Mouse (Mus musculus): ENCODE measurements around the gene Cd2ap. TPM values are rescaled to one million over a fixed set of nuclear protein-coding genes. Genes with fewer than 3 reads are reported as not detected.

The Cd2ap gene
- total and polyA plus RNA-seq, 3 experiments: 8.1 to 35.9 (median 24.2) TPM

GRCm38 (mm10) chr17:42789723-42790122 lies 86.7 kb downstream of the Cd2ap start:
- Histone ChIP-seq H3K36me3 (replicated peaks) (peaks cover 2% of the 10 kb centered on the region), H3K27me3 (ENCODE audit: insufficient read depth, low read length) (no peaks in the 10 kb centered on the region), H3K4me3 (ENCODE audit: low read depth, low read length) (no peak overlapping the region), H3K9me3 (replicated peaks) (no peaks in the 10 kb centered on the region), H3K4me1 (ENCODE audit: insufficient read depth, low read depth, low read length) (no peaks in the 10 kb centered on the region)
- ATAC-seq (ENCODE audit: extremely low read depth, insufficient number of reproducible peaks, low FRiP score, poor library complexity, severe bottlenecking): 0 out of 2 replicates have a peak, but pooled peaks have one; percentile 15
- no peak for DNase-seq (ENCODE audit: low spot score)
- TF ChIP-seq CTCF (IDR thresholded peaks at IDR 0.05; ENCODE audit: low read depth, low read length): no peak
- TF ChIP-seq TAL1 (conservative IDR thresholded peaks at IDR 0.05; ENCODE audit: low read depth, low read length): no peak
- TF ChIP-seq GATA2 (IDR thresholded peaks at IDR 0.05; ENCODE audit: borderline replicate concordance, low read depth, low read length): no peak
- no peak for TF ChIP-seq GATA1 (IDR thresholded peaks at IDR 0.05; ENCODE audit: borderline replicate concordance, low read length)
- no peak for TF ChIP-seq POLR2AphosphoS5 (IDR thresholded peaks at IDR 0.05; ENCODE audit: insufficient replicate concordance, low read depth, low read length)

- H3K4me3 ChIP-seq (ENCODE audit: low read depth, low read length): no peak overlapping the region
- TF ChIP-seq CTCF (IDR thresholded peaks at IDR 0.05; ENCODE audit: low read depth, low read length): no peak
- TF ChIP-seq POLR2AphosphoS5 (IDR thresholded peaks at IDR 0.05; ENCODE audit: insufficient replicate concordance, low read depth, low read length): no peak
- TF ChIP-seq GATA1 (IDR thresholded peaks at IDR 0.05; ENCODE audit: borderline replicate concordance, low read length): no peak
- no peak for TF ChIP-seq GATA2 (IDR thresholded peaks at IDR 0.05; ENCODE audit: borderline replicate concordance, low read depth, low read length)
- no peak for TF ChIP-seq TAL1 (conservative IDR thresholded peaks at IDR 0.05; ENCODE audit: low read depth, low read length)
- DNase-seq (ENCODE audit: low spot score) (no peak), ATAC-seq (ENCODE audit: extremely low read depth, insufficient number of reproducible peaks, low FRiP score, poor library complexity, severe bottlenecking) (no peak)
- no peaks in the 10 kb centered on the region for H3K9me3 ChIP-seq (replicated peaks)
- no peaks in the 10 kb centered on the region for H3K27me3 ChIP-seq (ENCODE audit: insufficient read depth, low read length)
- peaks cover 2% of the 10 kb centered on the region for H3K36me3 ChIP-seq (replicated peaks)
- H3K4me1 ChIP-seq (ENCODE audit: insufficient read depth, low read depth, low read length): no peaks in the 10 kb centered on the region
Measured at GRCm38 (mm10) chr17:42788686-42789453, 87.6 kb downstream of the Cd2ap start.

- ATAC-seq (ENCODE audit: extremely low read depth, insufficient number of reproducible peaks, low FRiP score, poor library complexity, severe bottlenecking) (peak; percentile 60), DNase-seq (ENCODE audit: low spot score) (peak; percentile 6)
- Histone ChIP-seq H3K4me1 (ENCODE audit: insufficient read depth, low read depth, low read length) (no peaks in the 10 kb centered on the region), H3K4me3 (ENCODE audit: low read depth, low read length) (no peak overlapping the region), H3K27me3 (ENCODE audit: insufficient read depth, low read length) (no peaks in the 10 kb centered on the region), H3K9me3 (replicated peaks) (no peaks in the 10 kb centered on the region), H3K36me3 (replicated peaks) (no peaks in the 10 kb centered on the region)
- peak; percentile 51 for TF ChIP-seq CTCF (IDR thresholded peaks at IDR 0.05; ENCODE audit: low read depth, low read length)
- no peak for TF ChIP-seq GATA1 (IDR thresholded peaks at IDR 0.05; ENCODE audit: borderline replicate concordance, low read length)
- no peak for TF ChIP-seq POLR2AphosphoS5 (IDR thresholded peaks at IDR 0.05; ENCODE audit: insufficient replicate concordance, low read depth, low read length)
Measured at GRCm38 (mm10) chr17:42782156-42782757, 94.2 kb downstream of the Cd2ap start.

- Histone ChIP-seq H3K27me3 (ENCODE audit: insufficient read depth, low read length) (no peaks in the 10 kb centered on the region), H3K9me3 (replicated peaks) (peaks cover 17% of the 10 kb centered on the region), H3K36me3 (replicated peaks) (no peaks in the 10 kb centered on the region), H3K4me3 (ENCODE audit: low read depth, low read length) (no peak overlapping the region), H3K4me1 (ENCODE audit: insufficient read depth, low read depth, low read length) (no peaks in the 10 kb centered on the region)
- no peak for ATAC-seq (ENCODE audit: extremely low read depth, insufficient number of reproducible peaks, low FRiP score, poor library complexity, severe bottlenecking)
- DNase-seq (ENCODE audit: low spot score): no peak
- TF ChIP-seq GATA1 (IDR thresholded peaks at IDR 0.05; ENCODE audit: borderline replicate concordance, low read length): no peak
- no peak for TF ChIP-seq POLR2AphosphoS5 (IDR thresholded peaks at IDR 0.05; ENCODE audit: insufficient replicate concordance, low read depth, low read length)
- no peak for TF ChIP-seq TAL1 (conservative IDR thresholded peaks at IDR 0.05; ENCODE audit: low read depth, low read length)
- no peak for TF ChIP-seq CTCF (IDR thresholded peaks at IDR 0.05; ENCODE audit: low read depth, low read length)
- no peak for TF ChIP-seq GATA2 (IDR thresholded peaks at IDR 0.05; ENCODE audit: borderline replicate concordance, low read depth, low read length)
Measured at GRCm38 (mm10) chr17:42753791-42754190, 122.7 kb downstream of the Cd2ap start.

GRCm38 (mm10) chr17:42752173-42752572 lies 124.3 kb downstream of the Cd2ap start:
- ATAC-seq (ENCODE audit: extremely low read depth, insufficient number of reproducible peaks, low FRiP score, poor library complexity, severe bottlenecking): no peak
- no peak overlapping the region for H3K4me3 ChIP-seq (ENCODE audit: low read depth, low read length)
- no peaks in the 10 kb centered on the region for H3K36me3 ChIP-seq (replicated peaks)
- H3K4me1 ChIP-seq (ENCODE audit: insufficient read depth, low read depth, low read length): no peaks in the 10 kb centered on the region
- no peak for DNase-seq (ENCODE audit: low spot score)
- no peaks in the 10 kb centered on the region for H3K27me3 ChIP-seq (ENCODE audit: insufficient read depth, low read length)
- H3K9me3 ChIP-seq (replicated peaks): peaks cover 17% of the 10 kb centered on the region
- TF ChIP-seq POLR2AphosphoS5 (IDR thresholded peaks at IDR 0.05; ENCODE audit: insufficient replicate concordance, low read depth, low read length) (no peak), CTCF (IDR thresholded peaks at IDR 0.05; ENCODE audit: low read depth, low read length) (no peak)

GRCm38 (mm10) chr17:42745657-42746420 lies 130.6 kb downstream of the Cd2ap start:
- no peaks in the 10 kb centered on the region for H3K36me3 ChIP-seq (replicated peaks)
- H3K4me3 ChIP-seq (ENCODE audit: low read depth, low read length): no peak overlapping the region
- no peak for TF ChIP-seq GATA2 (IDR thresholded peaks at IDR 0.05; ENCODE audit: borderline replicate concordance, low read depth, low read length)
- TF ChIP-seq GATA1 (IDR thresholded peaks at IDR 0.05; ENCODE audit: borderline replicate concordance, low read length): no peak
- TF ChIP-seq POLR2AphosphoS5 (IDR thresholded peaks at IDR 0.05; ENCODE audit: insufficient replicate concordance, low read depth, low read length): no peak
- TF ChIP-seq TAL1 (conservative IDR thresholded peaks at IDR 0.05; ENCODE audit: low read depth, low read length): no peak
- no peak for TF ChIP-seq CTCF (IDR thresholded peaks at IDR 0.05; ENCODE audit: low read depth, low read length)
- no peak for DNase-seq (ENCODE audit: low spot score)
- H3K9me3 ChIP-seq (replicated peaks): peaks cover 25% of the 10 kb centered on the region
- no peak for ATAC-seq (ENCODE audit: extremely low read depth, insufficient number of reproducible peaks, low FRiP score, poor library complexity, severe bottlenecking)
- H3K27me3 ChIP-seq (ENCODE audit: insufficient read depth, low read length): no peaks in the 10 kb centered on the region
- H3K4me1 ChIP-seq (ENCODE audit: insufficient read depth, low read depth, low read length): no peaks in the 10 kb centered on the region

Other genes with a start within 250 kb of the Cd2ap start
- not detected in 2 replicates for gene Adgrf4, start 184.4 kb downstream of the Cd2ap start, total RNA-seq (2014; fragmentation: Nextera tagmentation)
- 0.06 TPM in 1 of 2 replicates, not detected in the other for gene Adgrf4, start 184.4 kb downstream of the Cd2ap start, total RNA-seq (2017)
- gene Adgrf4, start 184.4 kb downstream of the Cd2ap start, polyA plus RNA-seq (2012): not detected in 2 replicates
- gene Adgrf2, start 134.5 kb downstream of the Cd2ap start, total RNA-seq (2014; fragmentation: Nextera tagmentation): not detected in 2 replicates
- gene Adgrf2, start 134.5 kb downstream of the Cd2ap start, total RNA-seq (2017): 0.05 TPM in 1 of 2 replicates, not detected in the other
- not detected in 2 replicates for gene Adgrf2, start 134.5 kb downstream of the Cd2ap start, polyA plus RNA-seq (2012)
- not detected in 2 replicates for gene Tnfrsf21, start 139.9 kb upstream of the Cd2ap start, total RNA-seq (2014; fragmentation: Nextera tagmentation)
- 0.06 TPM in 1 of 2 replicates, not detected in the other for gene Tnfrsf21, start 139.9 kb upstream of the Cd2ap start, total RNA-seq (2017)
- gene Tnfrsf21, start 139.9 kb upstream of the Cd2ap start, polyA plus RNA-seq (2012): not detected in 2 replicates